Mouse (Mus musculus) ES-CJ7 (cell line): Measurements from ENCODE around the gene Sgsh.

Source experiments
- DNase-seq: peaks from one replicate; pipeline ENCODE4 v3.0.0; 2011; ENCODE audit warnings: low read depth, low spot score

The Sgsh gene

DNA sequence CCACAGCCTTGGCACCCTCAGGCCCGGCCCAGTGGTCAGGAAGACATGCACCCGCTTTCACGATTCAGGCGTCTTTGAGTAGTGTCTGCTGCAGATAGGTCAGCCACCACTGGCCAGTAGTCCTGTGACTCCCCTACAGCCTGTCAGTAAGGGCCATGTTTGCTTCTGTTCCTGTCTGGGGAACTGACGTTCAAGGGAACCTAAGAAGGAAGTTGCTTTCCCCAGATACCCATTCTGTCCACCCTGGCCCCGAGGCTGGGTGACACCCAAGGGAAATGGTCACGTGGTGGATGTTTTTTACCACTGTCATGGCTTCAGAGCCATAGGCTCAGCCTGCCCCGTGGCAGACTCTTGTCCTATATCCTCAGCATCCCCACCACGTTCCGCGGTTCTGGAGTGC lies 22.0 kb upstream of the Sgsh start:
- DNase-seq, result no peak

GRCm38 (mm10) chr11:119375425-119375824 lies 20.1 kb upstream of the Sgsh start:
- DNase-seq, result no peak

GRCm38 (mm10) chr11:119363534-119364145 lies 8.3 kb upstream of the Sgsh start:
- peak; percentile 80 for DNase-seq

- DNase-seq, result no peak
Observed at GRCm38 (mm10) chr11:119362769-119363533, 7.6 kb upstream of the Sgsh start.

DNA sequence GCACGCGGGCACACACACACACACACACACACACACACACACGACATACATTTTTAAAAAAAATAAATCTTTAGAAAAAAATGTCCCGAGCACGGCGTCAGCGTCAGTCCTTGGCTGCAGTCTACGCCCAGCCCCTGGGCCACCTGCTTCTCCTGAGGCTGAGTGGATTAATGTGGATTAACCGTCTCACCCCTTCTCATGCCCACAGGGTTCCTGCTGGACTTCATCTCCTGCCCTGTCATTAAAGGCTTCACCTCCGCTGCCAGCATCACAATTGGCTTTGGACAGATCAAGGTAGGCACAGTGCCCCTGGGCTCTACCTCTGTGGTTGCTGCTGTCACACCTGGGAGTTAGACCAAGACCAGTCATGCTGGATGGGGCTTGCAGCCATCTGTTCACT lies 3.8 kb upstream of the Sgsh start:
- DNase-seq, result no peak

DNA sequence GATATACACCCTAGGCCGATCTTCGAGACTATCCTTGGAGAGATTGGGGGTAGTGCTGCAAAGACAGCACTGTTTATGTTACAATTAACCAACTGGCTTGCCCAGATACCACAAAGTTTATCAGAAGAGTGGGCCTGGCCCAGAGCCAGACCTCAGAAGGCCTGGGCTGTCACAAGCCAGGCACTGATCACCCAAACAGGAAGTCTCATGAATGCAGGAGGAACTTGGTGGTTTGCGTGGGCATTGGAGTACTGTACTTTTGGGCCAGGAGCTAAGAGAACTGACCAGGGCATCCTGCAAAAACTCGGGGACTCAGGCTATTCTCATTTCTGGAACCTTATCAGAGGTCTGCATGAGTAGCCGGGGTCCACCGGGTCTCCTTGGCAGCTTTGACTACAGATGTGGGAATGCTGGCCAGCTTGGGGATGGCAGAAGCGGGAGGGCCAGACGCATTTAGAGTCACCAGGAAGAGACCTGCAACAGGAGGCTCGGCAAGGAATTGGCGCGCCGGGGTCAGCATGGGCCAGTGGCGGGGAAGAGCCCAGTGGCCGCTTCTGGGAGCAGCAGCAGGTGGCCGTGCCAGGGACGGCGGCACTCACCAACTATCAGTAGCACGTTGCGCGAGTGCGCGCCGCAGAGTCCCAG lies 416 bp downstream of the Sgsh start:
- no peak for DNase-seq

DNA sequence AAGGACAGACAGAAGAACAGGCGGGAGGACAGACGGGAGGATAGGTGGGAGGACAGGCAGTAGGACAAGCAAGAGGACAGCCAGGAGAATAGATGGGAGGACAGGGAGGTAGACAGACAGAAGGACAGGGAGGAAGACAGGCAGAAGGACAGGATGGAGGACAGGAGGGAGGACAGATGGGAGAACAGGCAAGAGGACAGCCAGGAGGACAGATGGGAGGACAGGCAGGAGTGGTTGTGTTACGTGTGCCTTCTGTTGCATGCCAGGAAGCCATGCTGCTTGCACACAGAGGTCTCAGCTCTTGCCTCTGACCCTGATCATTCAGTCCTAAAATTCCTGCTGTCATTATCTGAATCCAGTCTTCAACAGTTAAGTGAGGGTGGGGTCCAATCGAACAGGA lies 1.4 kb downstream of the Sgsh start:
- no peak for DNase-seq

GRCm38 (mm10) chr11:119352113-119352512 lies 3.2 kb downstream of the Sgsh start:
- no peak for DNase-seq

GRCm38 (mm10) chr11:119347125-119347524 lies 8.2 kb downstream of the Sgsh start:
- DNase-seq, result no peak

GRCm38 (mm10) chr11:119344865-119345264 lies 10.5 kb downstream of the Sgsh start:
- no peak for DNase-seq

DNA sequence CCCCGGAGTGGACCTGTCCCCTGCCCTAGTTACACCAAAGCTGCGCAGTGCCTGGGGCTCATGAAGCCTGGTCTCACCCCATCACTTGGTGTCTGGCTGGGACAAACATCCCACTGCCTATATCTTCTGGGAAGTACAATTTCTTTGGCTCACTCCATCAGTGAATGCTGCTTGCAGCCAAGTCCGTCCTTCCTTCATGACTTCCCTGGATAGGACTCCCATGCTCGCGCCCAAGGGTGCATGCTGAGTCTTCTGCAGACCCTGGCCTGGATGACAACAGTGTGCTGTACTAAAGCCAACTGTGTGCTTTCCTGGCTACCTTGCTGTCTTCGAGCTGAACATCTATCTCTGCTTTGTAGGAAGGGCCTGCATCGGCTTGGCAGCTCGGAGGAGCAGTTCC lies 11.2 kb downstream of the Sgsh start:
- no peak for DNase-seq

DNA sequence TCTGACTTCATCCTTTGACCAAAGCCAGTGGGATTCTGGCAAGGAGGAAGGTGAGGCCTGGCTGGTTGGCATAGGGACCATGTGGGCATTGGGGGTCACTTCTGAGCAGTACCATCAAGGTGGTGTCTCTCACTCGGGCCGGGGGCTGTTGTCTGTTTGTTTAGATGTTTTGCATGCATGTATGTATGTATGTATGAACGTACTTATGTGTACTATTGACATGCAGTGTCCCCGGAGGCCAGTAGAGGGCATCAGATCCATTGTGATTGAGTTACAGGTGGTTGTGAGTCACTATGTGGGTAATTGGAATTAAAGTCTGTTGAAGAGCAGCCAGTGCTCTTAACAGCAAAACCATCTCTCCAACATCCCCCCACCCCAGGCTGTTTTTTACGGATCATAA lies 15.7 kb downstream of the Sgsh start:
- DNase-seq, result peak; percentile 81

DNA sequence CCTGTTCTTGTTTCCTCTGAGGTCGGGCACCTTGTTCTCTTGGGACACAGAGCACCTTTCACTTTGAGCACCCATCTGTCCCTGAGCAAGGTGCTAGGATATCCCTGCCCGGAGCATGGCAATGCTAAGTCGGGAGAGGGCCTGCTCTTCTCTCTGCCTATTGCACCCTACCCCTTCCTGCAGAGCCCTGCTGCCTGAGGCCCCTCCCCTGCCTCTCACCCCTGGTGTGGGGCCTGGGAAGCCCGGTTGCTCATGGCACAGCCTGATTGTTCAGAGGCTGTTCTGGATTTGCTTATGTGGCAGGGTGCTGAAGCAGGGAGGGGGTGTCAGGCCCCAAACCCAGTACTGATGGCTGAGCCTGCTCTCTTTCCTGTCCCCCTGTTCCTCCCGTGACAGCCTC lies 16.2 kb downstream of the Sgsh start:
- DNase-seq, result no peak

GRCm38 (mm10) chr11:119338271-119339059 lies 16.9 kb downstream of the Sgsh start:
- no peak for DNase-seq

DNA sequence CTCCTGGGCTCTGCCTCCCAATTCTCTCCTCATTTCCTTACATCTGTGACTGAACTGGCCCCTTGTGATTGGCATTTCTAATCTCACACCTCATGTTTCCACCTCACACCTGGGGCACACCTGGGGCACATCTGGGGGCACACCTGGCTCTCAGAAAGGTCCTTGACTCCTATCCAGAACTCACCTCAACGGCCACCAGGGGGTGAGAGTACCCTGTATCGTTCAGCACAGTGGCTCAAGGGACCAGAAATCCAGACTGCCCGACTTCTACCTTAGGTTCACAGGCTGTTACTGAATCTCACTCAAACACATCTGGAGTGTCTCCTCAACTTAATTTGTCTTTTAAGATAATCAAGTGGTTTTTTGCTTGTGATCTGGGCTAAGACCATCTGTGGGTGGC lies 23.4 kb downstream of the Sgsh start:
- no peak for DNase-seq

DNA sequence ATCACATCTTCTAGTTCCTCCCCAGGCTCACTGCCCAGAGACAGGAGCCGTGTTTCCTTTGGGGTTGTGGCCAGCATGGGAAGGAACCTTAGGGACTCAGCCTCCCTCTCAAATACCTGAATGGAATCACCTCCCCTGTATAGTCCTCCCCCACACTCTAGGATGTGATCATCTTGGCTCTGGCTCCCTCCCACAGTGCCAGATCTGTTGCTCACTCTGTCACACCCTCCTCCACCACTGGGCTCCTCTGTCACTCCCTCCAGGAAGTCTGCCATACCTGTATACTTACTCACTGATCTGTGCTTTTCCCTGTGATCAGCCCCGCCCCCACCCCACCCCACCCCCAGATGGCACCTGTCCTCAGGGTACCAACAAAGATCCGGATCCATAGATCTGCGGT lies 24.7 kb downstream of the Sgsh start:
- no peak for DNase-seq

GRCm38 (mm10) chr11:119325068-119325467 lies 30.3 kb downstream of the Sgsh start:
- peak; percentile 71 for DNase-seq

- DNase-seq, result no peak
Observed at GRCm38 (mm10) chr11:119322521-119322920, 32.8 kb downstream of the Sgsh start.

DNA sequence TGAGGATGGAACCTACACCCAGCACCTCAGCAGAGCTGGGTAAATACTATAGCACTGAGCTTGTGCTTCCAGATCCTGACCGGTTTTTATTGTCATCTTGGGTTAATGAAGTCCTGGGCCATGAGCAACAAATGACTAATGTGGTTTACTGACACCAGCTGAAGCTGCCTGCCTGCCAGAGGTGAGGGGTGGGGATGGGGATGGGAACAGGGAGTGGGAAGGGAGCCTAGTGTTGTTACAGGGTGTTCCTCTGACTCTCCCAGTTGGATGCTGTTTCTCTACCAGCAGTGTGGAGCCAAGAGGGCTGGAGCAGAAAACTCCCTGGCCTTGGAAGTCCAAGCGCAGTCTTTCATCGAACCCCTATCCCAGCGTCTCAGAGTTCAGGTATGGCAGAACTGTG lies 38.6 kb downstream of the Sgsh start:
- no peak for DNase-seq

GRCm38 (mm10) chr11:119314252-119314936 lies 40.9 kb downstream of the Sgsh start:
- DNase-seq, result no peak

- DNase-seq, result peak; percentile 34
Observed at GRCm38 (mm10) chr11:119310621-119311020, 44.7 kb downstream of the Sgsh start.

DNA sequence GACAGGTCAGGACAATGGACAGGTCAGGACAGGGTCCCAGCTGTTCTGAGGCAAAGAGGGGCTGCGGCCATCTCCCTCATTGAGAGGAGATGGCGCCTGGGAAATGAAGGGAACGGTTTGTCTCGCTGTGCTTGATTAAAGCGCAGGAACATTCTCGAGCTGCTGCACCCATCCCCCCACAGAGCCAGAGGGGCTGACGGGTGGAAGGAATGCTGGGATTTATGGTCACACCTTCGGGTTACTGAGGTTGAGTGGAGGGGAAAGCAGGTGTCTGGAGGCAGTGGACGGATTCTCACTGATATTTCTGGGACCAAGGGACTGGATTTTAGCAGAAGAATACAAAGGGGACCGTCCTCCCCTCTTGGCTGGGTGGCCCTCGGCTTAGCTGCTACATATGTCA lies 47.4 kb downstream of the Sgsh start:
- DNase-seq, result no peak
